Mouse (Mus musculus): ENCODE measurements at regions not wholly inside any gene's neighbourhood (a gene's known extent, or its start where the extent isn't known, plus 50 kb on each side); places are given as distances from the start of the nearest gene placed in this dataset.
A peak's percentile ranks its signal among the peaks of the same experiment; 100 is the strongest.
"Not testable (repeated sequence)": the region's sequence is repeated elsewhere in the genome, so short reads cannot be mapped to it uniquely, and the experiment has no call there.

- H3K4me3 ChIP-seq (ENCODE audit: low read depth, low read length) = no peak overlapping the region
- H3K9me3 ChIP-seq (replicated peaks; ENCODE audit: control insufficient read depth, low read length) = no peaks in the 10 kb centered on the region
- H3K9ac ChIP-seq (ENCODE audit: low read length) = no peak overlapping the region
- H3K4me1 ChIP-seq (ENCODE audit: control insufficient read depth, insufficient read depth, low read length) = peaks cover 5% of the 10 kb centered on the region; the same call in 1 of the 2 replicates
- DNase-seq (ENCODE audit: low spot score) (no peak), ATAC-seq (no peak)
- H3K4me2 ChIP-seq (ENCODE audit: low read length) = no peak overlapping the region
- no peaks in the 10 kb centered on the region for H3K36me3 ChIP-seq (ENCODE audit: control insufficient read depth, insufficient read depth, low read length)
- WGBS = 36% methylated on average over 3 of the region's 3 CpGs
- no peaks in the 10 kb centered on the region for H3K27me3 ChIP-seq (replicated peaks; ENCODE audit: control insufficient read depth, insufficient read depth, low read length)
- H3K27ac ChIP-seq (ENCODE audit: low read depth, low read length) = no peak overlapping the region
Measured at GRCm38 (mm10) chr8:7323067-7323675, 1337.9 kb downstream of the Efnb2 start.

- peak; percentile 79 for ATAC-seq
- WGBS = 8% methylated on average over 12 of the region's 12 CpGs
- peak; percentile 63 for DNase-seq (ENCODE audit: low spot score)
- Histone ChIP-seq H3K27ac (ENCODE audit: low read depth, low read length) (peak overlapping the region; percentile 60; the same call in 1 of the 2 replicates), H3K4me2 (ENCODE audit: low read length) (no peak overlapping the region), H3K9ac (ENCODE audit: low read length) (no peak overlapping the region), H3K36me3 (ENCODE audit: control insufficient read depth, insufficient read depth, low read length) (no peaks in the 10 kb centered on the region), H3K4me1 (ENCODE audit: control insufficient read depth, insufficient read depth, low read length) (peaks cover 5% of the 10 kb centered on the region; the same call in 1 of the 2 replicates), H3K27me3 (replicated peaks; ENCODE audit: control insufficient read depth, insufficient read depth, low read length) (no peaks in the 10 kb centered on the region), H3K9me3 (replicated peaks; ENCODE audit: control insufficient read depth, low read length) (no peaks in the 10 kb centered on the region), H3K4me3 (ENCODE audit: low read depth, low read length) (no peak overlapping the region)
Measured at GRCm38 (mm10) chr8:7322376-7323066, 1338.5 kb downstream of the Efnb2 start.

- H3K4me3 ChIP-seq (ENCODE audit: low read depth, low read length) = no peak overlapping the region
- no peaks in the 10 kb centered on the region; the same call in 1 of the 2 replicates for H3K4me1 ChIP-seq (ENCODE audit: control insufficient read depth, insufficient read depth, low read length)
- ATAC-seq = peak; percentile 40; the same call in 1 of the 2 replicates
- H3K27ac ChIP-seq (ENCODE audit: low read depth, low read length) = no peak overlapping the region
- H3K9ac ChIP-seq (ENCODE audit: low read length) = no peak overlapping the region
- WGBS = 31% methylated on average over 4 of the region's 4 CpGs
- no peaks in the 10 kb centered on the region for H3K36me3 ChIP-seq (ENCODE audit: control insufficient read depth, insufficient read depth, low read length)
- no peak overlapping the region for H3K4me2 ChIP-seq (ENCODE audit: low read length)
- peak; percentile 56 for DNase-seq (ENCODE audit: low spot score)
- H3K27me3 ChIP-seq (replicated peaks; ENCODE audit: control insufficient read depth, insufficient read depth, low read length) = no peaks in the 10 kb centered on the region
- H3K9me3 ChIP-seq (replicated peaks; ENCODE audit: control insufficient read depth, low read length) = no peaks in the 10 kb centered on the region
Measured at GRCm38 (mm10) chr8:7316806-7317355, 1344.2 kb downstream of the Efnb2 start.

DNA sequence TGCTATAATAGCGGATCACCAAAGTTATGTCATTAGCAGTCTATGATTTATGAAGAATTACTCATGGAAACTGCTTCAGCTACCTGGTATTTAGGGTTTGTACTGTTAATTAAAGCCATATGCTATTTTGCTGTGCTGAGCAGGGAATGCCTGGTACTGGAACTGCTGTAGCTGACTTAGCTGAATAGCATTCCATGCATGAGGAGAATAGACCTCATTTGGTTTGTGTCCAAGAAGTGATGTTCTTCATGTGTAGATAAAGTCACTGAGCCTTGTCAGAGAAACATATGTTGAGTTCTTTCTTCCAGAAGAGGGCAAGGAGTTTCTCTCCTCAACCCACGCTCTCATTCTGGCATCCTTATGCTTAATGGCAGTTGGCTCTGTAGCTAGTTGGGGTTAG is 1351.8 kb downstream of the Efnb2 start:
- Histone ChIP-seq H3K27ac (ENCODE audit: low read depth, low read length) (no peak overlapping the region), H3K4me3 (ENCODE audit: low read depth, low read length) (no peak overlapping the region), H3K9ac (ENCODE audit: low read length) (no peak overlapping the region), H3K4me2 (ENCODE audit: low read length) (no peak overlapping the region), H3K9me3 (replicated peaks; ENCODE audit: control insufficient read depth, low read length) (no peaks in the 10 kb centered on the region), H3K27me3 (replicated peaks; ENCODE audit: control insufficient read depth, insufficient read depth, low read length) (no peaks in the 10 kb centered on the region), H3K4me1 (ENCODE audit: control insufficient read depth, insufficient read depth, low read length) (no peaks in the 10 kb centered on the region), H3K36me3 (ENCODE audit: control insufficient read depth, insufficient read depth, low read length) (no peaks in the 10 kb centered on the region)
- ATAC-seq (no peak), DNase-seq (ENCODE audit: low spot score) (no peak)
- WGBS = 84% methylated on average over 2 of the region's 2 CpGs

DNA sequence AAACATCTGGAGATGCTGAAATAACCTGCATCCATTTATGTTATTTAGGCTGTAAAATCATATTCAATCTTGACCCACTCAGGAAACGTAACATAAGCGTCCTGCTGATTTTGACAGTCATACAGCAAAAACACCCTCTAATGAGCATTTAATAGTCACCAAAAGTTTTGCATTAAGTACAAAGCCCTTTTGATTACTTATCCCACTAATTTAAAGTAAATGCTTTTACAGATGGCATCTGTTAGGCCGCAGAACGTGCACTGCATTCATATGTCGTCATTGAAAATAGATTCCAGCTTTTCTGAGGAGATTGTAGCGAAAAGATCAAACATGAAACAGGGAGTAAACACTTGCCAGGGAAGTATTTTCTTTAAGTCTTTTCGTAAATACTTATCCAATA is 1371.7 kb downstream of the Efnb2 start:
- WGBS = 18% methylated on average over 7 of the region's 7 CpGs
- Histone ChIP-seq H3K9ac (ENCODE audit: low read length) (no peak overlapping the region), H3K4me3 (ENCODE audit: low read depth, low read length) (no peak overlapping the region), H3K27me3 (replicated peaks; ENCODE audit: control insufficient read depth, insufficient read depth, low read length) (no peaks in the 10 kb centered on the region), H3K4me1 (ENCODE audit: control insufficient read depth, insufficient read depth, low read length) (no peaks in the 10 kb centered on the region), H3K36me3 (ENCODE audit: control insufficient read depth, insufficient read depth, low read length) (no peaks in the 10 kb centered on the region), H3K27ac (ENCODE audit: low read depth, low read length) (no peak overlapping the region), H3K4me2 (ENCODE audit: low read length) (no peak overlapping the region), H3K9me3 (replicated peaks; ENCODE audit: control insufficient read depth, low read length) (no peaks in the 10 kb centered on the region)
- DNase-seq (ENCODE audit: low spot score) (peak; percentile 59), ATAC-seq (0 out of 2 replicates have a peak, but pooled peaks have one; percentile 55)

DNA sequence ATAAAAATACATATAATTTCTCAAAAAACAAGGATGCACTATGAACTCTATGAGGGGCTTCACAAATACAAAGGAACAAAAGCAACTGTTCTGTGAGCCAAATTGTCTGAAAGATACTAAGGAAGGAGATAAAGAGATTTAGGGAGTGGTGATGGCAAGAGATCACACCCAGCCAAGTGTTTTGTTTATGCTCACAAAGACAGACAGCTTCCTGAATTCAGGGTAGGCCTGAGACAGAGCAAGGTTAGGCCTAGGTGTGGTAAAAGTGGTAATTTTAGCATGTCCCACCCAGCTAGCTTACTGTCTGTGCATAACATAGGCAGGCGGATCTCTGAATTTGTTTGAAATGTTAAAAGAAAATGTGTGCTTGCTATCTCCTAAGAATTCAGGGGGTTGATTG is 1374.5 kb downstream of the Efnb2 start:
- Histone ChIP-seq H3K4me2 (ENCODE audit: low read length) (no peak overlapping the region), H3K27me3 (replicated peaks; ENCODE audit: control insufficient read depth, insufficient read depth, low read length) (no peaks in the 10 kb centered on the region), H3K27ac (ENCODE audit: low read depth, low read length) (no peak overlapping the region), H3K9ac (ENCODE audit: low read length) (no peak overlapping the region), H3K4me1 (ENCODE audit: control insufficient read depth, insufficient read depth, low read length) (no peaks in the 10 kb centered on the region), H3K4me3 (ENCODE audit: low read depth, low read length) (no peak overlapping the region), H3K9me3 (replicated peaks; ENCODE audit: control insufficient read depth, low read length) (no peaks in the 10 kb centered on the region), H3K36me3 (ENCODE audit: control insufficient read depth, insufficient read depth, low read length) (no peaks in the 10 kb centered on the region)
- WGBS = 90% methylated on average over 1 of the region's 1 CpGs
- ATAC-seq (no peak), DNase-seq (ENCODE audit: low spot score) (no peak)

GRCm38 (mm10) chr8:7267406-7267805 is 1393.6 kb downstream of the Efnb2 start:
- no peak overlapping the region for H3K9ac ChIP-seq (ENCODE audit: low read length)
- ATAC-seq = peak; percentile 72
- H3K36me3 ChIP-seq (ENCODE audit: control insufficient read depth, insufficient read depth, low read length) = no peaks in the 10 kb centered on the region
- H3K9me3 ChIP-seq (replicated peaks; ENCODE audit: control insufficient read depth, low read length) = no peaks in the 10 kb centered on the region
- 61% methylated on average over 3 of the region's 3 CpGs for WGBS
- peak; percentile 71 for DNase-seq (ENCODE audit: low spot score)
- no peak overlapping the region for H3K4me3 ChIP-seq (ENCODE audit: low read depth, low read length)
- H3K4me2 ChIP-seq (ENCODE audit: low read length) = no peak overlapping the region
- no peak overlapping the region for H3K27ac ChIP-seq (ENCODE audit: low read depth, low read length)
- H3K4me1 ChIP-seq (ENCODE audit: control insufficient read depth, insufficient read depth, low read length) = no peaks in the 10 kb centered on the region
- H3K27me3 ChIP-seq (replicated peaks; ENCODE audit: control insufficient read depth, insufficient read depth, low read length) = no peaks in the 10 kb centered on the region

DNA sequence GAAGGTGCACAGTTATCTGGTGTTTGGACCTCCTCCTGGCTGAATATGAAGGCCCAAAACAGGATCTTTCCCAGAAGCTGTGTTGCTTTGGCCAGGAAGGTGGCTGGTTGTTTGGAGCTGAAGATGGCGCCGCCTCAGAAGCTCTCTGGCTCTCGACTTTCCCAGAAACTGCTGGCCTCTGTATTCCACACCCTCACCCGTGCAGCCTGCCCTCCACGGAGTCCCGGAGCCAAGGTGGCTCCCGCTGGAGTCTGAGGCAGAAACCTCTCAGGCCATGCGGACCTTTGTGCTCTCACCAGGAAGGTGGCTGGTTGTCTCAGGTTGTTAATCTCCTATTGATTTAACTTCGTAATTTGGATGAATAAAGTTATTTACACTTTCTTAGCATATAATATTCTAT is 1406.7 kb downstream of the Efnb2 start:
- H3K27ac ChIP-seq (ENCODE audit: low read depth, low read length); H3K36me3 ChIP-seq (ENCODE audit: control insufficient read depth, insufficient read depth, low read length); H3K9ac ChIP-seq (ENCODE audit: low read length); H3K4me3 ChIP-seq (ENCODE audit: low read depth, low read length); H3K27me3 ChIP-seq (replicated peaks; ENCODE audit: control insufficient read depth, insufficient read depth, low read length); DNase-seq (ENCODE audit: low spot score); H3K9me3 ChIP-seq (replicated peaks; ENCODE audit: control insufficient read depth, low read length); ATAC-seq; H3K4me2 ChIP-seq (ENCODE audit: low read length); H3K4me1 ChIP-seq (ENCODE audit: control insufficient read depth, insufficient read depth, low read length): not testable (repeated sequence)
- WGBS = 88% methylated on average over 9 of the region's 9 CpGs

DNA sequence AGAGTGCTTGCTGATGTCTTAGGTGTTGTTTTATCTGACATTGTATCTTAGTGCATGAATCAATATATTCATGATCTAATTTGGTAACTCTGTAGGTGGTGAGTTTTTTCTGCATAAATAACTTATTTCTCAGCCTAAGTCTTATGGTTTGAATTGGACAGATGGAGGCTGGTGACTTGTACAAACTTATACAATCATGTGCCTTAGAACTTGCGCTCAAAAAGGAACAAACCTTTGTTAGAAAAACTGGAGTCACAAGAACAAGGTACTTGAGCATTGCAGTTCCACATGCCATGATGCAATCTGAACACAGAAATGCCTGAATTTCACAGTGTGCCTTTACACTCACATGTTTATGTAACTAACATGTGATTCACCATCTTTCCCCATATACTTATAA is 1420.7 kb downstream of the Efnb2 start:
- no peak overlapping the region for H3K4me2 ChIP-seq (ENCODE audit: low read length)
- no peak for ATAC-seq

More for the DNA sequence above, 1420.7 kb downstream of the Efnb2 start:
- H3K27me3 ChIP-seq (replicated peaks; ENCODE audit: control insufficient read depth, insufficient read depth, low read length) = no peaks in the 10 kb centered on the region
- no peak overlapping the region for H3K4me3 ChIP-seq (ENCODE audit: low read depth, low read length)
- H3K27ac ChIP-seq (ENCODE audit: low read depth, low read length) = no peak overlapping the region
- no peaks in the 10 kb centered on the region for H3K9me3 ChIP-seq (replicated peaks; ENCODE audit: control insufficient read depth, low read length)
- no peak for DNase-seq (ENCODE audit: low spot score)
- WGBS = 89% methylated on average over 1 of the region's 1 CpGs
- H3K36me3 ChIP-seq (ENCODE audit: control insufficient read depth, insufficient read depth, low read length) = no peaks in the 10 kb centered on the region
- H3K9ac ChIP-seq (ENCODE audit: low read length) = no peak overlapping the region
- H3K4me1 ChIP-seq (ENCODE audit: control insufficient read depth, insufficient read depth, low read length) = no peaks in the 10 kb centered on the region

All from forebrain, embryonic 14.5 days (tissue).